Mouse (Mus musculus): Measurements from ENCODE around the gene Ap1g2. TPM values are rescaled to one million over a fixed set of nuclear protein-coding genes. Genes with fewer than 3 reads are reported as not detected.

The Ap1g2 gene
- polyA plus RNA-seq, 1 experiment, result 6.5 TPM

- H3ac ChIP-seq (ENCODE audit: control insufficient read depth, insufficient read length), result no peak overlapping the region
- H3K36me3 ChIP-seq (ENCODE audit: control insufficient read depth, insufficient read depth), result no peaks in the 10 kb centered on the region
- H3K4me2 ChIP-seq (ENCODE audit: low read depth), result no peak overlapping the region
- H3K4me3 ChIP-seq, result no peak overlapping the region
- TF ChIP-seq REST (IDR thresholded peaks at IDR 0.05; ENCODE audit: insufficient read depth, insufficient read length), result no peak
- TF ChIP-seq MYOD1 (IDR thresholded peaks at IDR 0.05; ENCODE audit: control insufficient read depth in 1 of 3, insufficient read length in 2 of 3, low read depth in 2 of 3), result no peak
- TF ChIP-seq MAX (IDR thresholded peaks at IDR 0.05; ENCODE audit: low read depth), result no peak
- no peak for TF ChIP-seq POLR2AphosphoS2 (IDR thresholded peaks at IDR 0.05; ENCODE audit: insufficient read length, low read depth)
- no peak for TF ChIP-seq USF1 (IDR thresholded peaks at IDR 0.05; ENCODE audit: low read depth)
- TF ChIP-seq TCF12 (IDR thresholded peaks at IDR 0.05; ENCODE audit: insufficient read depth, poor library complexity, severe bottlenecking), result no peak
- TF ChIP-seq CEBPB (IDR thresholded peaks at IDR 0.05; ENCODE audit: insufficient read depth, poor library complexity, severe bottlenecking), result no peak
- TF ChIP-seq POLR2A (IDR thresholded peaks at IDR 0.05; ENCODE audit: insufficient read length, low read depth), result no peak
- TF ChIP-seq TCF3 (IDR thresholded peaks at IDR 0.05; ENCODE audit: insufficient read length, low read depth), result no peak
- TF ChIP-seq MYOG (IDR thresholded peaks at IDR 0.05; ENCODE audit: control insufficient read depth in 1 of 3, insufficient read depth in 1 of 3, insufficient read length in 2 of 3, low read depth in 2 of 3), result no peak
- TF ChIP-seq E2F4 (IDR thresholded peaks at IDR 0.05; ENCODE audit: insufficient read depth), result no peak
- TF ChIP-seq SRF (IDR thresholded peaks at IDR 0.05; ENCODE audit: control insufficient read depth, insufficient read length, low read depth), result no peak
- no peaks in the 10 kb centered on the region for H3K79me2 ChIP-seq (ENCODE audit: control insufficient read depth, insufficient read depth)
- no peaks in the 10 kb centered on the region for H3K27me3 ChIP-seq (ENCODE audit: control insufficient read depth, insufficient read depth, insufficient read length)
These were observed 17.0 kb downstream of the Ap1g2 start for GRCm38 (mm10) chr14:55089199-55089947.

- no peak overlapping the region for H3ac ChIP-seq (ENCODE audit: control insufficient read depth, insufficient read length)
- H3K4me3 ChIP-seq, result no peak overlapping the region
- no peaks in the 10 kb centered on the region for H3K36me3 ChIP-seq (ENCODE audit: control insufficient read depth, insufficient read depth)
- H3K4me2 ChIP-seq (ENCODE audit: low read depth), result no peak overlapping the region
- no peaks in the 10 kb centered on the region for H3K27me3 ChIP-seq (ENCODE audit: control insufficient read depth, insufficient read depth, insufficient read length)
- TF ChIP-seq MYOG (IDR thresholded peaks at IDR 0.05; ENCODE audit: control insufficient read depth in 1 of 3, insufficient read depth in 1 of 3, insufficient read length in 2 of 3, low read depth in 2 of 3), result no peak
- no peak for TF ChIP-seq MYOD1 (IDR thresholded peaks at IDR 0.05; ENCODE audit: control insufficient read depth in 1 of 3, insufficient read length in 2 of 3, low read depth in 2 of 3)
- no peak for TF ChIP-seq TCF12 (IDR thresholded peaks at IDR 0.05; ENCODE audit: insufficient read depth, poor library complexity, severe bottlenecking)
- TF ChIP-seq POLR2A (IDR thresholded peaks at IDR 0.05; ENCODE audit: insufficient read length, low read depth), result no peak
- TF ChIP-seq REST (IDR thresholded peaks at IDR 0.05; ENCODE audit: insufficient read depth, insufficient read length), result no peak
- no peak for TF ChIP-seq POLR2AphosphoS2 (IDR thresholded peaks at IDR 0.05; ENCODE audit: insufficient read length, low read depth)
- no peak for TF ChIP-seq TCF3 (IDR thresholded peaks at IDR 0.05; ENCODE audit: insufficient read length, low read depth)
- no peak for TF ChIP-seq CEBPB (IDR thresholded peaks at IDR 0.05; ENCODE audit: insufficient read depth, poor library complexity, severe bottlenecking)
- TF ChIP-seq E2F4 (IDR thresholded peaks at IDR 0.05; ENCODE audit: insufficient read depth), result no peak
- no peaks in the 10 kb centered on the region for H3K79me2 ChIP-seq (ENCODE audit: control insufficient read depth, insufficient read depth)
These were observed 20.3 kb downstream of the Ap1g2 start for GRCm38 (mm10) chr14:55086009-55086514.

GRCm38 (mm10) chr14:55085324-55086008, 20.9 kb downstream of the Ap1g2 start:
- TF ChIP-seq REST (IDR thresholded peaks at IDR 0.05; ENCODE audit: insufficient read depth, insufficient read length) (no peak), MYOD1 (IDR thresholded peaks at IDR 0.05; ENCODE audit: control insufficient read depth in 1 of 3, insufficient read length in 2 of 3, low read depth in 2 of 3) (no peak), MYOG (IDR thresholded peaks at IDR 0.05; ENCODE audit: control insufficient read depth in 1 of 3, insufficient read depth in 1 of 3, insufficient read length in 2 of 3, low read depth in 2 of 3) (no peak), SRF (IDR thresholded peaks at IDR 0.05; ENCODE audit: control insufficient read depth, insufficient read length, low read depth) (no peak), TCF12 (IDR thresholded peaks at IDR 0.05; ENCODE audit: insufficient read depth, poor library complexity, severe bottlenecking) (no peak), E2F4 (IDR thresholded peaks at IDR 0.05; ENCODE audit: insufficient read depth) (no peak), POLR2AphosphoS2 (IDR thresholded peaks at IDR 0.05; ENCODE audit: insufficient read length, low read depth) (no peak), TCF3 (IDR thresholded peaks at IDR 0.05; ENCODE audit: insufficient read length, low read depth) (no peak)
- no peaks in the 10 kb centered on the region for H3K27me3 ChIP-seq (ENCODE audit: control insufficient read depth, insufficient read depth, insufficient read length)
- H3K4me2 ChIP-seq (ENCODE audit: low read depth), result no peak overlapping the region
- no peak overlapping the region for H3K4me3 ChIP-seq
- H3ac ChIP-seq (ENCODE audit: control insufficient read depth, insufficient read length), result no peak overlapping the region
- no peaks in the 10 kb centered on the region for H3K79me2 ChIP-seq (ENCODE audit: control insufficient read depth, insufficient read depth)
- no peaks in the 10 kb centered on the region for H3K36me3 ChIP-seq (ENCODE audit: control insufficient read depth, insufficient read depth)

GRCm38 (mm10) chr14:55083481-55083880, 22.9 kb downstream of the Ap1g2 start:
- Histone ChIP-seq H3K4me2 (ENCODE audit: low read depth) (no peak overlapping the region), H3K36me3 (ENCODE audit: control insufficient read depth, insufficient read depth) (no peaks in the 10 kb centered on the region), H3K27me3 (ENCODE audit: control insufficient read depth, insufficient read depth, insufficient read length) (no peaks in the 10 kb centered on the region), H3K4me3 (no peak overlapping the region), H3ac (ENCODE audit: control insufficient read depth, insufficient read length) (no peak overlapping the region), H3K79me2 (ENCODE audit: control insufficient read depth, insufficient read depth) (no peaks in the 10 kb centered on the region)
- TF ChIP-seq CEBPB (IDR thresholded peaks at IDR 0.05; ENCODE audit: insufficient read depth, poor library complexity, severe bottlenecking) (no peak), POLR2A (IDR thresholded peaks at IDR 0.05; ENCODE audit: insufficient read length, low read depth) (no peak), TCF3 (IDR thresholded peaks at IDR 0.05; ENCODE audit: insufficient read length, low read depth) (no peak), TCF12 (IDR thresholded peaks at IDR 0.05; ENCODE audit: insufficient read depth, poor library complexity, severe bottlenecking) (no peak), MYOG (IDR thresholded peaks at IDR 0.05; ENCODE audit: control insufficient read depth in 1 of 3, insufficient read depth in 1 of 3, insufficient read length in 2 of 3, low read depth in 2 of 3) (no peak)
